Mouse (Mus musculus): Measurements from ENCODE around the gene Eif4ebp2.

- TF ChIP-seq CTCF (IDR thresholded peaks at IDR 0.05; ENCODE audit: borderline replicate concordance, extremely low read depth, insufficient read depth, insufficient read length) (no peak), POLR2A (IDR thresholded peaks at IDR 0.05; ENCODE audit: borderline replicate concordance, extremely low read depth, insufficient read depth, insufficient read length, poor library complexity, severe bottlenecking) (no peak)
Measured at GRCm38 (mm10) chr10:61451463-61451930, 964 bp downstream of the Eif4ebp2 start.
